In genomic region chr17:11663437-11663836, GRCm38 (mm10) we compare ENCODE assay signal across 25 mouse cellular contexts.
DNase-seq lines count a peak whose midpoint lies in the region; ATAC-seq and TF ChIP-seq lines count a peak whose summit lies in the region.
"Had no signal": no experiment of that assay in that cellular context is flagged by ENCODE, and none has a peak within 500 bp of the region (broad histone marks: within the 10 kb centered on the region; RNA-seq: fewer than 3 reads in every experiment).

No protein-coding gene starts in this region.

- no peak overlapping the region for H3K4me2 ChIP-seq in lung, embryonic 16.5 days (ENCODE audit: low read depth, low read length)
- no peak overlapping the region for H3K4me2 ChIP-seq in hindbrain, postnatal 0 days (ENCODE audit: low read depth, low read length)
- H3K4me2 ChIP-seq in hindbrain, embryonic 12.5 days (replicated peaks): no peak overlapping the region

- H3K27me3 ChIP-seq in lung, embryonic 16.5 days (ENCODE audit: control insufficient read depth, insufficient read depth, low read depth, low read length): no peaks in the 10 kb centered on the region
- H3K27me3 ChIP-seq in hindbrain, postnatal 0 days (ENCODE audit: insufficient read depth, low read length): no peaks in the 10 kb centered on the region
- no peaks in the 10 kb centered on the region for H3K27me3 ChIP-seq in hindbrain, embryonic 12.5 days
- H3K27me3 ChIP-seq: CH12.LX; embryonic facial prominence, embryonic 12.5 days; Patski had no signal

- H3K9me3 ChIP-seq in lung, embryonic 16.5 days (ENCODE audit: control insufficient read depth, low read length): no peaks in the 10 kb centered on the region
- no peaks in the 10 kb centered on the region for H3K9me3 ChIP-seq in hindbrain, postnatal 0 days (ENCODE audit: low read length)
- H3K9me3 ChIP-seq in hindbrain, embryonic 12.5 days (replicated peaks): no peaks in the 10 kb centered on the region
- H3K9me3 ChIP-seq: embryonic facial prominence, embryonic 10.5 days; embryonic facial prominence, embryonic 12.5 days; forebrain, embryonic 13.5 days; G1E had no signal

- no peak overlapping the region for H3K4me3 ChIP-seq in lung, embryonic 16.5 days (ENCODE audit: low read length)
- no peak overlapping the region for H3K4me3 ChIP-seq in lung, adult 2 months (replicated peaks; ENCODE audit: extremely low read depth, low read depth, low read length)
- H3K4me3 ChIP-seq in hindbrain, postnatal 0 days (ENCODE audit: low read length): no peak overlapping the region
- no peak overlapping the region for H3K4me3 ChIP-seq in hindbrain, embryonic 12.5 days
- H3K4me3 ChIP-seq: embryonic facial prominence, embryonic 10.5 days; embryonic facial prominence, embryonic 12.5 days; forebrain, embryonic 13.5 days had no signal

- no peaks in the 10 kb centered on the region for H3K36me3 ChIP-seq in lung, embryonic 16.5 days (ENCODE audit: control insufficient read depth, insufficient read depth, low read length)
- no peaks in the 10 kb centered on the region for H3K36me3 ChIP-seq in hindbrain, postnatal 0 days (ENCODE audit: insufficient read depth, low read length)
- no peaks in the 10 kb centered on the region for H3K36me3 ChIP-seq in hindbrain, embryonic 12.5 days
- H3K36me3 ChIP-seq: embryonic facial prominence, embryonic 10.5 days; embryonic facial prominence, embryonic 12.5 days; G1E had no signal

- ATAC-seq in lung, embryonic 16.5 days (ENCODE audit: low read depth): peak; percentile 85
- ATAC-seq in hindbrain, postnatal 0 days: no peak
- no peak for ATAC-seq in hindbrain, embryonic 12.5 days (ENCODE audit: low FRiP score)
- ATAC-seq: activated CD4-positive, CD25-positive, alpha-beta regulatory T cell, adult 4 months; CD4-positive, CD25-positive, alpha-beta regulatory T cell, adult 4 months; forebrain, embryonic 13.5 days; Patski had no signal

- H3K9ac ChIP-seq in lung, embryonic 16.5 days (ENCODE audit: low read length): no peak overlapping the region
- H3K9ac ChIP-seq in hindbrain, postnatal 0 days (replicated peaks; ENCODE audit: low read length): no peak overlapping the region
- no peak overlapping the region for H3K9ac ChIP-seq in hindbrain, embryonic 12.5 days
- H3K9ac ChIP-seq: embryonic facial prominence, embryonic 12.5 days; forebrain, embryonic 13.5 days had no signal

- no peak overlapping the region for H3K27ac ChIP-seq in lung, embryonic 16.5 days (ENCODE audit: low read length)
- no peak overlapping the region for H3K27ac ChIP-seq in hindbrain, postnatal 0 days
- no peak overlapping the region for H3K27ac ChIP-seq in hindbrain, embryonic 12.5 days
- H3K27ac ChIP-seq: embryonic facial prominence, embryonic 10.5 days; embryonic facial prominence, embryonic 12.5 days; forebrain, embryonic 13.5 days had no signal

- no peak for TF ChIP-seq CTCF in lung, adult 2 months (IDR thresholded peaks at IDR 0.05; ENCODE audit: insufficient read depth, low read length)
- no peak for TF ChIP-seq CTCF in hindbrain, postnatal 0 days (IDR thresholded peaks at IDR 0.05; ENCODE audit: low read depth)

- 66% methylated on average over 6 of the region's 7 CpGs for WGBS in lung, embryonic 16.5 days
- 70% methylated on average over 7 of the region's 7 CpGs for WGBS in lung, adult 2 months
- 89% methylated on average over 7 of the region's 7 CpGs for WGBS in hindbrain, postnatal 0 days
- 89% methylated on average over 7 of the region's 7 CpGs for WGBS in hindbrain, embryonic 12.5 days

- H3K4me1 ChIP-seq in lung, embryonic 16.5 days (replicated peaks; ENCODE audit: control insufficient read depth, insufficient read depth, low read length): peaks cover 4% of the 10 kb centered on the region
- peaks cover 6% of the 10 kb centered on the region for H3K4me1 ChIP-seq in lung, adult 2 months (ENCODE audit: control insufficient read depth, insufficient read depth, low read length)
- H3K4me1 ChIP-seq in hindbrain, postnatal 0 days (ENCODE audit: insufficient read depth, low read length): no peaks in the 10 kb centered on the region
- H3K4me1 ChIP-seq in hindbrain, embryonic 12.5 days: no peaks in the 10 kb centered on the region

- no peak for TF ChIP-seq POLR2A in lung, adult 2 months (IDR thresholded peaks at IDR 0.05; ENCODE audit: borderline replicate concordance, extremely low read depth, low read depth, low read length)

- peak; percentile 8 for DNase-seq in heart, adult 11 months
- no peak for DNase-seq in heart, adult 8-10 months (ENCODE audit: low spot score)
- DNase-seq in lung, adult 2 months: no peak
- peak; percentile 2 for DNase-seq in lung, postnatal 10 days
- DNase-seq in lung, postnatal 36 days: peak; percentile 40
- no peak for DNase-seq in hindbrain, postnatal 0 days (ENCODE audit: low spot score)
- DNase-seq: adrenal gland, adult 8-10 months; adrenal gland, postnatal 14 days; adrenal gland, postnatal 36 days; B cell, adult 2 months; cerebellum, adult 11-12 months; cerebellum, adult 2 months; cerebellum, adult 9-10 months; cerebellum, postnatal 10 days; cerebellum, postnatal 25 days had no signal

Comparison
In these comparisons a context has a peak if more than half of its experiments do, and no peak if none do; other contexts are left out.
1. DNase-seq: peak in heart, adult 11 months (single experiment), lung, postnatal 10 days (single experiment) and lung, postnatal 36 days (single experiment); none in heart, adult 8-10 months (single experiment), lung, adult 2 months (single experiment) and hindbrain, postnatal 0 days (single experiment).